Mouse (Mus musculus) hindbrain, embryonic 12.5 days (tissue): Measurements from ENCODE around the gene Nucb1. TPM values are rescaled to one million over a fixed set of nuclear protein-coding genes. Genes with fewer than 3 reads are reported as not detected.

Experiments used
- ATAC-seq: fragments of 200-750 bp; cut with Nextera tagmentation; 2 replicates; pipeline ENCODE4 v1.8.0; 2017; ENCODE audit warnings: moderate TSS enrichment; ENCODE audit not compliant: low FRiP score
- H3K27ac ChIP-seq: fragments of 300-500 bp; sonication (generic); 2 replicates; pipeline ENCODE4 v1.5.1; 2016; ENCODE audit warnings: mild to moderate bottlenecking
- H3K27me3 ChIP-seq: fragments of 300-500 bp; sonication (generic); 2 replicates; pipeline ENCODE4 v1.6.1; 2016; ENCODE audit warnings: mild to moderate bottlenecking
- H3K36me3 ChIP-seq: fragments of 300-500 bp; sonication (generic); 2 replicates; pipeline ENCODE4 v1.6.1; 2016; ENCODE audit warnings: mild to moderate bottlenecking
- H3K4me1 ChIP-seq: fragments of 300-500 bp; sonication (generic); 2 replicates; pipeline ENCODE4 v1.6.1; 2016
- H3K4me2 ChIP-seq: fragments of 300-500 bp; sonication (generic); replicated peaks from 2 replicates; pipeline ENCODE4 v1.6.1; 2016; ENCODE audit warnings: mild to moderate bottlenecking
- H3K4me3 ChIP-seq: fragments of 300-500 bp; sonication (generic); 2 replicates; pipeline ENCODE4 v1.5.1; 2016; ENCODE audit warnings: mild to moderate bottlenecking
- H3K9ac ChIP-seq: fragments of 300-500 bp; sonication (generic); 2 replicates; pipeline ENCODE4 v1.6.1; 2016; ENCODE audit warnings: mild to moderate bottlenecking, moderate library complexity
- H3K9me3 ChIP-seq: fragments of 300-500 bp; sonication (generic); replicated peaks from 2 replicates; pipeline ENCODE4 v1.6.1; 2016; ENCODE audit warnings: mild to moderate bottlenecking
- WGBS: fragments of 180-500 bp; shearing (Covaris S2); methylation state at CpG from one replicate; pipeline ENCODE4 v1.1.7; 2016; 5-methylcytosine and 5-hydroxymethylcytosine counted together
- polyA plus RNA-seq: library from polyadenylated mRNA; unstranded; fragments of >200 nt; fragmentation: Nextera tagmentation; extraction: Ambion mirVana; gene quantifications from 2 replicates; pipeline ENCODE4 v1.2.1, GENCODE M21; 2016

The Nucb1 gene
- polyA plus RNA-seq: 144 and 147 TPM in 2 replicates

GRCm38 (mm10) chr7:45509912-45510787 is at the start of gene Nucb1:
Gene Nucb1, minus strand, starts transcription at chr7:45510406.
- H3K4me3 ChIP-seq: peak within 1 kb of the TSS; percentile 61

GRCm38 (mm10) chr7:45558907-45559306 is 48.7 kb upstream of the Nucb1 start:
- Histone ChIP-seq H3K27me3 (0 out of 2 replicates have a peak, but pooled peaks cover 4% of the 10 kb centered on the region), H3K9ac (no peak overlapping the region), H3K36me3 (no peaks in the 10 kb centered on the region), H3K27ac (no peak overlapping the region), H3K4me2 (no peak overlapping the region), H3K9me3 (no peaks in the 10 kb centered on the region), H3K4me3 (no peak overlapping the region), H3K4me1 (no peaks in the 10 kb centered on the region; the same call in 1 of the 2 replicates)
- WGBS: 69% methylated on average over 6 of the region's 6 CpGs
- no peak for ATAC-seq

More at GRCm38 (mm10) chr7:45509912-45510787, at the start of gene Nucb1:
- H3K27ac ChIP-seq: peak within 1 kb of the TSS; percentile 80
- peaks cover 13% of the 10 kb centered on the region for H3K4me1 ChIP-seq
- WGBS: under 1% methylated on average over 44 of the region's 44 CpGs
- H3K9me3 ChIP-seq: no peaks in the 10 kb centered on the region
- peaks cover 19% of the 10 kb centered on the region for H3K36me3 ChIP-seq
- peak; percentile 91 for ATAC-seq
- peak within 1 kb of the TSS; percentile 80 for H3K4me2 ChIP-seq
- no peaks in the 10 kb centered on the region for H3K27me3 ChIP-seq
- H3K9ac ChIP-seq: peak within 1 kb of the TSS; percentile 80

- H3K36me3 ChIP-seq: no peaks in the 10 kb centered on the region
- H3K9me3 ChIP-seq: no peaks in the 10 kb centered on the region
- 30% methylated on average over 8 of the region's 8 CpGs for WGBS
- ATAC-seq: no peak
- H3K4me3 ChIP-seq: no peak overlapping the region
- no peak overlapping the region for H3K4me2 ChIP-seq
- H3K9ac ChIP-seq: no peak overlapping the region
- H3K27me3 ChIP-seq: 0 out of 2 replicates have a peak, but pooled peaks cover 2% of the 10 kb centered on the region
- no peaks in the 10 kb centered on the region; the same call in 1 of the 2 replicates for H3K4me1 ChIP-seq
- no peak overlapping the region for H3K27ac ChIP-seq
Measured at GRCm38 (mm10) chr7:45555787-45556186, 45.6 kb upstream of the Nucb1 start.

GRCm38 (mm10) chr7:45554744-45555143 is 44.5 kb upstream of the Nucb1 start, which contains the start of gene Hsd17b14:
Gene Hsd17b14, plus strand, starts transcription at chr7:45554893.
- Histone ChIP-seq H3K9ac (no peak within 1 kb of the TSS), H3K4me2 (no peak within 1 kb of the TSS), H3K9me3 (no peaks in the 10 kb centered on the region), H3K27me3 (no peaks in the 10 kb centered on the region), H3K4me1 (no peaks in the 10 kb centered on the region), H3K27ac (no peak within 1 kb of the TSS), H3K36me3 (no peaks in the 10 kb centered on the region), H3K4me3 (no peak within 1 kb of the TSS)
- no peak for ATAC-seq
- WGBS: 30% methylated on average over 8 of the region's 8 CpGs

GRCm38 (mm10) chr7:45553990-45554389 is 43.8 kb upstream of the Nucb1 start:
- H3K27ac ChIP-seq: no peak overlapping the region
- H3K4me1 ChIP-seq: no peaks in the 10 kb centered on the region
- 93% methylated on average over 2 of the region's 2 CpGs for WGBS
- no peaks in the 10 kb centered on the region for H3K36me3 ChIP-seq
- no peaks in the 10 kb centered on the region for H3K9me3 ChIP-seq
- H3K9ac ChIP-seq: no peak overlapping the region
- H3K27me3 ChIP-seq: no peaks in the 10 kb centered on the region
- no peak for ATAC-seq
- H3K4me3 ChIP-seq: no peak overlapping the region
- no peak overlapping the region for H3K4me2 ChIP-seq

- 60% methylated on average over 8 of the region's 8 CpGs for WGBS
- no peak overlapping the region for H3K27ac ChIP-seq
- H3K9me3 ChIP-seq: no peaks in the 10 kb centered on the region
- H3K9ac ChIP-seq: no peak overlapping the region
- no peak for ATAC-seq
- no peaks in the 10 kb centered on the region for H3K27me3 ChIP-seq
- no peak overlapping the region for H3K4me2 ChIP-seq
- H3K4me3 ChIP-seq: no peak overlapping the region
- no peaks in the 10 kb centered on the region for H3K36me3 ChIP-seq
- no peaks in the 10 kb centered on the region for H3K4me1 ChIP-seq
Measured at GRCm38 (mm10) chr7:45553519-45553918, 43.3 kb upstream of the Nucb1 start.

- Histone ChIP-seq H3K4me3 (no peak overlapping the region), H3K27me3 (no peaks in the 10 kb centered on the region), H3K27ac (no peak overlapping the region), H3K4me2 (no peak overlapping the region), H3K36me3 (no peaks in the 10 kb centered on the region), H3K9me3 (no peaks in the 10 kb centered on the region), H3K9ac (no peak overlapping the region), H3K4me1 (no peaks in the 10 kb centered on the region)
- no peak for ATAC-seq
- WGBS: 89% methylated on average over 8 of the region's 8 CpGs
Measured at GRCm38 (mm10) chr7:45551512-45551883, 41.3 kb upstream of the Nucb1 start.

- Histone ChIP-seq H3K4me2 (no peak overlapping the region), H3K9me3 (no peaks in the 10 kb centered on the region), H3K36me3 (no peaks in the 10 kb centered on the region), H3K27me3 (no peaks in the 10 kb centered on the region), H3K27ac (no peak overlapping the region), H3K9ac (no peak overlapping the region), H3K4me1 (no peaks in the 10 kb centered on the region), H3K4me3 (no peak overlapping the region)
- WGBS: 78% methylated on average over 11 of the region's 11 CpGs
- ATAC-seq: no peak
Measured at GRCm38 (mm10) chr7:45550821-45551511, 40.8 kb upstream of the Nucb1 start.

- H3K27me3 ChIP-seq: no peaks in the 10 kb centered on the region
- H3K4me3 ChIP-seq: no peak overlapping the region
- H3K9ac ChIP-seq: no peak overlapping the region; the same call in 1 of the 2 replicates
- H3K9me3 ChIP-seq: no peaks in the 10 kb centered on the region
- WGBS: 90% methylated on average over 16 of the region's 16 CpGs
- no peak overlapping the region for H3K27ac ChIP-seq
- no peak for ATAC-seq
- no peaks in the 10 kb centered on the region for H3K36me3 ChIP-seq
- no peak overlapping the region for H3K4me2 ChIP-seq
- H3K4me1 ChIP-seq: no peaks in the 10 kb centered on the region
Measured at GRCm38 (mm10) chr7:45549641-45550436, 39.6 kb upstream of the Nucb1 start.

- H3K27me3 ChIP-seq: no peaks in the 10 kb centered on the region
- no peak overlapping the region for H3K4me3 ChIP-seq
- no peak for ATAC-seq
- H3K9ac ChIP-seq: no peak overlapping the region
- no peaks in the 10 kb centered on the region for H3K4me1 ChIP-seq
- H3K27ac ChIP-seq: no peak overlapping the region
- no peaks in the 10 kb centered on the region for H3K36me3 ChIP-seq
- no peak overlapping the region for H3K4me2 ChIP-seq
- WGBS: 89% methylated on average over 1 of the region's 1 CpGs
- H3K9me3 ChIP-seq: no peaks in the 10 kb centered on the region
Measured at GRCm38 (mm10) chr7:45544525-45544924, 34.3 kb upstream of the Nucb1 start.

GRCm38 (mm10) chr7:45540213-45540612 is 30.0 kb upstream of the Nucb1 start:
- WGBS: 72% methylated on average over 2 of the region's 2 CpGs

GRCm38 (mm10) chr7:45539095-45539494 is 28.9 kb upstream of the Nucb1 start:
- no peak overlapping the region for H3K27ac ChIP-seq
- H3K4me1 ChIP-seq: peaks cover 4% of the 10 kb centered on the region
- no peak overlapping the region for H3K4me2 ChIP-seq
- 82% methylated on average over 3 of the region's 3 CpGs for WGBS
- H3K36me3 ChIP-seq: no peaks in the 10 kb centered on the region
- H3K9me3 ChIP-seq: no peaks in the 10 kb centered on the region
- no peaks in the 10 kb centered on the region for H3K27me3 ChIP-seq
- ATAC-seq: peak; percentile 1; the same call in 1 of the 2 replicates
- H3K9ac ChIP-seq: no peak overlapping the region
- no peak overlapping the region for H3K4me3 ChIP-seq

More at GRCm38 (mm10) chr7:45540213-45540612, 30.0 kb upstream of the Nucb1 start:
- no peak overlapping the region for H3K27ac ChIP-seq
- H3K27me3 ChIP-seq: no peaks in the 10 kb centered on the region
- H3K4me1 ChIP-seq: peaks cover 4% of the 10 kb centered on the region
- H3K4me2 ChIP-seq: no peak overlapping the region
- ATAC-seq: no peak
- H3K9me3 ChIP-seq: no peaks in the 10 kb centered on the region
- H3K4me3 ChIP-seq: no peak overlapping the region
- no peaks in the 10 kb centered on the region for H3K36me3 ChIP-seq
- no peak overlapping the region for H3K9ac ChIP-seq
